Mouse (Mus musculus) megakaryocyte progenitor cell, adult 5-6 weeks (primary cell): ENCODE measurements around the gene Prelid1. TPM values are rescaled to one million over a fixed set of nuclear protein-coding genes. Genes with fewer than 3 reads are reported as not detected.

Experiments
- total RNA-seq, 2 experiments: library from RNA; stranded (forward) in 1 of 2; stranded (reverse) in 1 of 2; fragments of 157-497, 149-512 nt in 1 of 2; fragments of 200-1000 nt in 1 of 2; gene quantifications; 2 replicates each; pipeline versions ENCODE4 v1.2.3 to v1.2.4; 2015 to 2017

Gene Prelid1
- total RNA-seq, 2 experiments from 2014 or later = 125 to 350 TPM

Other genes with a start within 250 kb of the Prelid1 start
- gene Uimc1, start 220.2 kb upstream of the Prelid1 start, total RNA-seq (2015) = 38.0 and 49.0 TPM in 2 replicates
- 63.0 and 67.2 TPM in 2 replicates for gene Uimc1, start 220.2 kb upstream of the Prelid1 start, total RNA-seq (2017)
- 9.1 and 13.8 TPM in 2 replicates for gene Zfp346, start 215.2 kb upstream of the Prelid1 start, total RNA-seq (2015)
- 10.8 and 13.4 TPM in 2 replicates for gene Zfp346, start 215.2 kb upstream of the Prelid1 start, total RNA-seq (2017)
- gene Gm17617, start 187.0 kb upstream of the Prelid1 start, total RNA-seq (2015) = not detected in 2 replicates
- gene Gm17617, start 187.0 kb upstream of the Prelid1 start, total RNA-seq (2017) = not detected in 2 replicates
- gene Fgfr4, start 167.9 kb upstream of the Prelid1 start, total RNA-seq (2015) = not detected in 2 replicates
- gene Fgfr4, start 167.9 kb upstream of the Prelid1 start, total RNA-seq (2017) = not detected in 2 replicates
- 90.4 and 94.9 TPM in 2 replicates for gene Nsd1, start 110.7 kb upstream of the Prelid1 start, total RNA-seq (2015)
- 74.5 and 89.7 TPM in 2 replicates for gene Nsd1, start 110.7 kb upstream of the Prelid1 start, total RNA-seq (2017)
- gene Rab24, start 1.4 kb downstream of the Prelid1 start, total RNA-seq (2015) = 128 and 152 TPM in 2 replicates
- gene Rab24, start 1.4 kb downstream of the Prelid1 start, total RNA-seq (2017) = 25.9 and 34.6 TPM in 2 replicates
- 4.7 and 6.9 TPM in 2 replicates for gene Mxd3, start 9.3 kb downstream of the Prelid1 start, total RNA-seq (2015)
- 4.7 and 16.3 TPM in 2 replicates for gene Mxd3, start 9.3 kb downstream of the Prelid1 start, total RNA-seq (2017)
- gene Lman2, start 42.3 kb downstream of the Prelid1 start, total RNA-seq (2015) = 86.8 and 102 TPM in 2 replicates
- 126 and 131 TPM in 2 replicates for gene Lman2, start 42.3 kb downstream of the Prelid1 start, total RNA-seq (2017)
- gene Rgs14, start 49.2 kb downstream of the Prelid1 start, total RNA-seq (2015) = 11.5 and 12.6 TPM in 2 replicates
- 9.7 and 17.4 TPM in 2 replicates for gene Rgs14, start 49.2 kb downstream of the Prelid1 start, total RNA-seq (2017)
- gene Slc34a1, start 77.7 kb downstream of the Prelid1 start, total RNA-seq (2015) = 0.12 and 0.95 TPM in 2 replicates
- 0.08 and 1.1 TPM in 2 replicates for gene Slc34a1, start 77.7 kb downstream of the Prelid1 start, total RNA-seq (2017)
- not detected in 2 replicates for gene Pfn3, start 94.7 kb downstream of the Prelid1 start, total RNA-seq (2015)
- not detected in 2 replicates for gene Pfn3, start 94.7 kb downstream of the Prelid1 start, total RNA-seq (2017)
- gene F12, start 106.3 kb downstream of the Prelid1 start, total RNA-seq (2015) = not detected in 2 replicates
- gene F12, start 106.3 kb downstream of the Prelid1 start, total RNA-seq (2017) = not detected in 2 replicates
- gene Grk6, start 124.6 kb downstream of the Prelid1 start, total RNA-seq (2015) = 51.7 and 52.6 TPM in 2 replicates
- gene Grk6, start 124.6 kb downstream of the Prelid1 start, total RNA-seq (2017) = 81.7 and 88.6 TPM in 2 replicates
- 0.72 and 1.7 TPM in 2 replicates for gene Prr7, start 143.8 kb downstream of the Prelid1 start, total RNA-seq (2015)
- gene Prr7, start 143.8 kb downstream of the Prelid1 start, total RNA-seq (2017) = 1.5 TPM in 2 replicates
- gene Dbn1, start 167.6 kb downstream of the Prelid1 start, total RNA-seq (2015) = 0.72 and 0.76 TPM in 2 replicates
- 2.3 and 2.7 TPM in 2 replicates for gene Dbn1, start 167.6 kb downstream of the Prelid1 start, total RNA-seq (2017)
- gene Pdlim7, start 193.2 kb downstream of the Prelid1 start, total RNA-seq (2015) = 12.7 and 13.0 TPM in 2 replicates
- gene Pdlim7, start 193.2 kb downstream of the Prelid1 start, total RNA-seq (2017) = 5.3 and 5.9 TPM in 2 replicates
- gene Dok3, start 208.8 kb downstream of the Prelid1 start, total RNA-seq (2015) = 18.1 and 34.6 TPM in 2 replicates
- gene Dok3, start 208.8 kb downstream of the Prelid1 start, total RNA-seq (2017) = 22.9 and 31.2 TPM in 2 replicates
- gene Ddx41, start 216.2 kb downstream of the Prelid1 start, total RNA-seq (2015) = 28.0 and 29.1 TPM in 2 replicates
- gene Ddx41, start 216.2 kb downstream of the Prelid1 start, total RNA-seq (2017) = 66.9 and 78.0 TPM in 2 replicates